Mouse (Mus musculus) liver, embryonic 13.5 days (tissue): ENCODE data around the gene Gm28845. TPM values are rescaled to one million over a fixed set of nuclear protein-coding genes. Genes with fewer than 3 reads are reported as not detected.
"Not testable (repeated sequence)": the region's sequence is repeated elsewhere in the genome, so short reads cannot be mapped to it uniquely, and the experiment has no call there.

Experiments used
- ATAC-seq: fragments of 200-750 bp; cut with Nextera tagmentation; 2 replicates; pipeline ENCODE4 v1.8.0; 2017; ENCODE audit warnings: low read depth, mild to moderate bottlenecking, moderate number of reproducible peaks, moderate library complexity
- DNase-seq: peaks from one replicate; pipeline ENCODE4 v3.0.0; 2022
- H3K27ac ChIP-seq: fragments of 300-500 bp; sonication (generic); 2 replicates; pipeline ENCODE4 v1.5.1; 2015; ENCODE audit warnings: moderate library complexity, mild to moderate bottlenecking, inconsistent platforms
- H3K27me3 ChIP-seq: fragments of 300-500 bp; sonication (generic); 2 replicates; pipeline ENCODE4 v1.6.1; 2015; ENCODE audit warnings: mild to moderate bottlenecking, inconsistent platforms
- H3K36me3 ChIP-seq: fragments of 300-500 bp; sonication (generic); 2 replicates; pipeline ENCODE4 v1.6.1; 2015; ENCODE audit warnings: mild to moderate bottlenecking, inconsistent platforms
- H3K4me1 ChIP-seq: fragments of 300-500 bp; sonication (generic); replicated peaks from 2 replicates; pipeline ENCODE4 v1.6.1; 2015; ENCODE audit warnings: inconsistent platforms
- H3K4me2 ChIP-seq: fragments of 300-500 bp; sonication (generic); 2 replicates; pipeline ENCODE4 v1.6.1; 2015; ENCODE audit warnings: inconsistent platforms, mild to moderate bottlenecking, moderate library complexity
- H3K4me3 ChIP-seq: fragments of 300-500 bp; sonication (generic); replicated peaks from 2 replicates; pipeline ENCODE4 v1.5.1; 2015; ENCODE audit warnings: mild to moderate bottlenecking, inconsistent platforms
- H3K9ac ChIP-seq: fragments of 300-500 bp; sonication (generic); 2 replicates; pipeline ENCODE4 v1.6.1; 2015; ENCODE audit warnings: mild to moderate bottlenecking, inconsistent platforms
- H3K9me3 ChIP-seq: fragments of 300-500 bp; sonication (generic); replicated peaks from 2 replicates; pipeline ENCODE4 v1.6.1; 2016; ENCODE audit warnings: inconsistent platforms
- WGBS: fragments of 180-500 bp; shearing (Covaris S2); methylation state at CpG from one replicate; pipeline ENCODE4 v1.1.7; 2015; ENCODE audit not compliant: insufficient replicate concordance; 5-methylcytosine and 5-hydroxymethylcytosine counted together
- polyA plus RNA-seq: library from polyadenylated mRNA; unstranded; fragments of >200 nt; fragmentation: Nextera tagmentation; extraction: Ambion mirVana; gene quantifications from 2 replicates; pipeline ENCODE4 v1.2.1, GENCODE M21; 2015

The Gm28845 gene
- polyA plus RNA-seq, 1 experiment from 2014 or later, result not detected

GRCm38 (mm10) chr1:65051696-65052095, 67.7 kb downstream of the Gm28845 start:
- Histone ChIP-seq H3K27me3 (no peaks in the 10 kb centered on the region), H3K9me3 (no peaks in the 10 kb centered on the region), H3K4me1 (no peaks in the 10 kb centered on the region), H3K4me3 (no peak overlapping the region), H3K4me2 (no peak overlapping the region), H3K9ac (no peak overlapping the region), H3K36me3 (no peaks in the 10 kb centered on the region), H3K27ac (no peak overlapping the region)
- WGBS, result 64% methylated on average over 7 of the region's 7 CpGs
- DNase-seq (no peak), ATAC-seq (no peak)

DNA sequence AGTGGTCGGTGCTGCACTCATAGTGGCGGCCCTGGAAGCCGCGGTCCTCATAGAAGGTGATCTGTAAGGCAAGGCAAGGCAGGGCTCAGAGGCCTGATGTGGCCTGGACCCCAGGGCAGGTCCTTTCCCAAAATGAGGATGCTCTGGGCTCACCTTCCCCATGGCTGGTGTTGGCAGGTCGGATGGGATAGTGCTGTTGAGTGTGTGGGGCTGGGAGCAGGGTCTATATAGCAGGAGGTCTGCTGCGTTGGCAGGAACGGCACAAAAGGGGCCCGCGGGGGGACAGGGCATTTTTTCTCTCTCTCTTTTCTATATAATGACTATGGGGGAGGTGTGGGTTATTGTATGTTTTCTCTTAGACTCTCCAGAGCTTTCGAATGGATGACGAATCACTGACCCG, 68.4 kb downstream of the Gm28845 start, which contains the start of gene Cryge:
TSS of gene Cryge (minus strand) at position 198 of the 400 bp plus-strand sequence.
- 72% methylated on average over 12 of the region's 12 CpGs for WGBS
- not testable (repeated sequence) for H3K4me2 ChIP-seq, ATAC-seq

More for the DNA sequence above, 68.4 kb downstream of the Gm28845 start, which contains the start of gene Cryge:
- not testable (repeated sequence) for H3K27me3 ChIP-seq, H3K27ac ChIP-seq, DNase-seq, H3K9me3 ChIP-seq, H3K4me1 ChIP-seq, H3K36me3 ChIP-seq, H3K4me3 ChIP-seq, H3K9ac ChIP-seq

Other genes with a start within 250 kb of the Gm28845 start
- gene Plekhm3, start 162.7 kb downstream of the Gm28845 start, polyA plus RNA-seq, result 2.0 and 2.1 TPM in 2 replicates
- not detected in 2 replicates for gene Akr1cl, start 86.8 kb downstream of the Gm28845 start, polyA plus RNA-seq
- gene Cryge, start 68.4 kb downstream of the Gm28845 start, polyA plus RNA-seq, result not detected in 2 replicates
- not detected in 2 replicates for gene Crygd, start 56.1 kb downstream of the Gm28845 start, polyA plus RNA-seq
- gene Crygc, start 45.9 kb downstream of the Gm28845 start, polyA plus RNA-seq, result not detected in 2 replicates
- gene Crygb, start 37.3 kb downstream of the Gm28845 start, polyA plus RNA-seq, result not detected in 2 replicates
- gene Cryga, start 16.2 kb downstream of the Gm28845 start, polyA plus RNA-seq, result not detected in 2 replicates
- gene D630023F18Rik, start 3.7 kb upstream of the Gm28845 start, polyA plus RNA-seq, result 0.29 and 0.45 TPM in 2 replicates
- 83.9 and 100 TPM in 2 replicates for gene Idh1, start 66.9 kb upstream of the Gm28845 start, polyA plus RNA-seq
- 4.1 and 6.1 TPM in 2 replicates for gene Pikfyve, start 67.1 kb upstream of the Gm28845 start, polyA plus RNA-seq
- not detected in 2 replicates for gene Pth2r, start 162.5 kb upstream of the Gm28845 start, polyA plus RNA-seq